Mouse (Mus musculus): Measurements from ENCODE around the gene Srrd.
"Not testable (repeated sequence)": the region's sequence is repeated elsewhere in the genome, so short reads cannot be mapped to it uniquely, and the experiment has no call there.

Srrd gene

DNA sequence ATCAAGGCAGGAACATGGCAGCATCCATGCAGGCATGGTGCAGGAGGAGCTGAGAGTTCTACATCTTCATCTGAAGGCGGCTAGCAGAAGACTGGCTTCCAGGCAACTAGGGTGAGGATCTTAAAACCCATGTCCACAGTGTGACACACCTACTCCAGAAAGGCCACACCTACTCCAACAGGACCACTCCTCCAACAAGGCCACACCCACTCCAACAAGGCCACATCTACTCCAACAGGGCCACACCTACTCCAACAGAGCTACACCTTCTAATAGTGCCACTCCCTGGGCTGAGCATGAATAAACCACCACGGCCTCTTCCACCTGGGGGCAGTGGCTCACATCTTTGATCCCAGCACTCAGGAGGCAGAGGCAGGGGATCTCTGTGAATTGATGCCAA is 23.5 kb downstream of the Srrd start:
- in situ Hi-C loops (cut with MboI, MseI) = not testable (repeated sequence)

GRCm38 (mm10) chr5:112317328-112317727 is 25.5 kb downstream of the Srrd start:
- in situ Hi-C loops (cut with MboI, MseI) = no loop called here

DNA sequence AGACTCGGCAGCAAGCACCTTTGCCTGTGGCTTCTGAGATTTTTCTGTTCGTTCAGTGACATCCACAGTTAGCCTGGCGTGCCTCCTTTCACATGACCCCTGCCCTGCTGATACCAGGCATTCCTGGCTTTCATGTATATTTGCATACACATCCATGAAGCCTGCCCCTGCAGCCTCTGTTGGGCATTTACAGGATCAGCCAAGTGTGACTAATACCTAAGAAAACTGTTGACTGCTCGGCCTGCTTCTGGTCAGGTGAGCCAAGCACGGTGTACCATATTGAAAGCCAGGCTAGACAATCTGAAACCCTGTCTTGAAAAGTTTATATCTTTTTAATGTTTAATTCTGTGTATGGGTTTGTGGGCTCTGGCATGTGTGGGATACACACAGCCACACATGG is 26.4 kb downstream of the Srrd start:
- in situ Hi-C loops (cut with MboI, MseI) = no loop called here

- in situ Hi-C loops (cut with MboI, MseI) = no loop called here
Measured at GRCm38 (mm10) chr5:112313222-112313885, 29.5 kb downstream of the Srrd start.

DNA sequence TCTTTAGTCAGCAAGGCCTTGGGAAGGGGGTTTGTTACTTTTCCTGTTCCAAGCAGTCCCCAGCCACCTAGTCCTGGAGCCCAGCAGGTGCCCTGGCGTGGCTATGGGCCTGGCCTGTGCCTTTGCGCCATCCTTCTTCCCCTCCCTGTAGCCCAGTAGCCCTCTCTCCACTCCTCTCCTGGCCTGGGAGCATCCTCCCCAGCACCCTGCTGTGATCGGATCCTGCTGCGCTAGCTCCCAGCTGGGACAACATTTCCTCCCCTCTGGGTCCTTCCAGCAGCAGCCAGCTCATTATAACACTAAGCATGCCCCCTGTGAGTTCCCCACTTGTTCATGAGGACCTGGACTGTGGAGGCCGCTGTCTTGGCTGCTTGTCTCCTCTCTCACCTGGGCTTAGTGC is 37.0 kb downstream of the Srrd start:
- in situ Hi-C loops (cut with MboI, MseI) = no loop called here

- in situ Hi-C loops (cut with MboI, MseI) = no loop called here
Measured at GRCm38 (mm10) chr5:112302310-112302709, 40.5 kb downstream of the Srrd start.

DNA sequence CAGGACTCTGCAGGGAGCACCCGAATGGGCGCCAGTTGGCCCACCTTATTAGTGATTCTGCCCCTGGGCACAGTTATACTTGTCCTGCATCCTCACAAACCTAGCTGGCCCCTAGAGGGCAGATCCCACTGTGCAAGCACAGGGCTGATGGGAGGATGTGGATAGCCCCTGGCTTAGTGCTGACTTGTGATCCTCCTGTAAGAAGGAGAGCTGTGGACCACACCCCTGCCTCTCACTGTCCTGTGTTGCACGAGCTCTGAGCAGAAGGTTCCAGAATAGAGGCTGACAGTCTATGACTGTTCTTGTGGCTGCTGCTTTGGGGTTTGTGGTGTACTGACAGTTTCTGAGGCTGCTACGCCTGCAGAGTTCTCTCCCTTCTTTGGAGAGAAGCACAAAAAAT is 41.1 kb downstream of the Srrd start:
- in situ Hi-C loops (cut with MboI, MseI) = no loop called here

DNA sequence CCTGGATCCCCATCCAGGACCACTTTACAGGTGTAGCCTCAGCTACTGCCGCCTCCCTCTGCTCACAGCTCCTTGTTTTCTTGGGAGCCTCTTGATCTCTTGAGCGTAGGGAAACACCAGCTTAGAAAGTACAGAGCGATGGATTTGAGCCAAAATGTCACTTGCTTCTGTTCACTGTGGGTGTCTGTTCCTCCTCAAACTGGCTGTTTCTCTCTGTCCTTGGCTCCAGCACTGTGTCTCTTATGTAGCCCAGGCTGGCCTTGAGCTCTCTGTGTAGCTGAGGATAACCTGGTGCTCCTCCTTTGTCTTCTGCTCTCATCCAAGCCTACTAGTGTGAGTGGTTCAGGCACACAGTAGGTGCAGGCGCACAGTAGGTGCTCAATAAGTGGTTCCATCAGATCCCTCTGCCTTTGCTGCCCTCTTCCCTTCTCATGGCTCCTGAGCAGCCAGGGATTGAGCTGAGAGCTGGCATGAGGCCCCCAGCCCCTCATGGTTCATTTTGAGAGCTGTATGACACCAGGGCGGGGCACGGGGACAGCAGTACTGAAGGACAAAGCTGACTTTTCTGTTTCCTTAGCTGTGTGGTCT is 42.0 kb downstream of the Srrd start:
- in situ Hi-C loops (cut with MboI, MseI) = no loop called here

DNA sequence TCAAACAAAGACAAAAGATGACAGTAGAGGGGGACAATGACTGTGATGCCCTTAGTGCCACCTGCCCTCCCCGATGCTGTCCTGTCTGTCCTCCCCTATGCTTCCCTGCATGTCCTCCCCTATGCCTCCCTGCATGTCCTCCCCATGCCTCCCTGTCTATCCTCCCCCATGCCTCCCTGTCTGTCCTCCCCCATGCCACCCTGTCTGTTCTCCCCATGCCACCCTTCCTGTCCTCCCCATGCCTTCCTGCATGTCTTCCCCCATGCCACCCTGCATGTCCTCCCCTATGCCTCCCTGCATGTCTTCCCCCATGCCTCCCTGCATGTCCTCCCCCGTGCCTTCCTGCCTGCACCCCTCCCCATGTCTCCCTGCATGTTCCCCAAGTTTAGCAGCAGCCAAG is 42.7 kb downstream of the Srrd start:
- in situ Hi-C loops (cut with MboI, MseI) = no loop called here

DNA sequence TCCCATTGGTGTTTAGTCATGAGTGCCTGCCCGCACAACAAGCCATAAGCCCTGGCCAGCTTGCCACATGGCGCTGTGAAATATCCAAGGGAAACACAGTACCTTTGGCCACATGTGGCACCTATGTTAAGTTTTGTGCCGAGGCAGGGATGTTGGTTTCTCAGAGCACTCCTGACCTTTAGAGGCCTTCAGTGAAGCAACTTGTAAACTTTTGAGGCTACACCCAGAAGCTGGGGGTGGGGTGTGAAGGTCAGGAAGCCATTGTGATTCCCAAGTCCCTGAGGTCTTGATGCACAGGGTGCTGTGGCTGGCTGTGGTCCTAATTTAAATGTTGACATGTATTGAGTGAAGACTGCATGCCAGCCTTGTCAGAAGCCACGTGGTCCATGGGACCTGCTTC is 43.4 kb downstream of the Srrd start:
- in situ Hi-C loops (cut with MboI, MseI) = no loop called here

- in situ Hi-C loops (cut with MboI, MseI) = no loop called here
Measured at GRCm38 (mm10) chr5:112298226-112298988, 44.4 kb downstream of the Srrd start.

DNA sequence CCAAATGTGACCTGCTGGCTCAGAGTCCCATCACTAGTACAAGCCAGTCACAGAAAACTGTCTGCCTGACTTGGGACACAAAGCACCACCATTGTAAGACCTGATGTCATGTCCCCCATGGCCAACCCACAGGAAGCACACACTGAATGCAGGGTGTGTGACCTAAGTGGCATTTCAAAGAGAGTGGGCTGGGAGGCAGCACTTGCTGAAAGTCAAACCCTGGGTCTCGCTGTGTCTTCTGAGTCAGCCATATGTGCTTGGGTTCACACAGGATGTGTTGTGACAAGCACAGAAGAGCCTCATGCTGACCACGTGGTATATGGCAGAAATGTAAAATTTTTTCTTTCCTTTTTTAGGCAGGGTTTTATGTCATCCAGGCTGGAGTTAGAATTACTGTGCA is 45.6 kb downstream of the Srrd start:
- in situ Hi-C loops (cut with MboI, MseI) = no loop called here

DNA sequence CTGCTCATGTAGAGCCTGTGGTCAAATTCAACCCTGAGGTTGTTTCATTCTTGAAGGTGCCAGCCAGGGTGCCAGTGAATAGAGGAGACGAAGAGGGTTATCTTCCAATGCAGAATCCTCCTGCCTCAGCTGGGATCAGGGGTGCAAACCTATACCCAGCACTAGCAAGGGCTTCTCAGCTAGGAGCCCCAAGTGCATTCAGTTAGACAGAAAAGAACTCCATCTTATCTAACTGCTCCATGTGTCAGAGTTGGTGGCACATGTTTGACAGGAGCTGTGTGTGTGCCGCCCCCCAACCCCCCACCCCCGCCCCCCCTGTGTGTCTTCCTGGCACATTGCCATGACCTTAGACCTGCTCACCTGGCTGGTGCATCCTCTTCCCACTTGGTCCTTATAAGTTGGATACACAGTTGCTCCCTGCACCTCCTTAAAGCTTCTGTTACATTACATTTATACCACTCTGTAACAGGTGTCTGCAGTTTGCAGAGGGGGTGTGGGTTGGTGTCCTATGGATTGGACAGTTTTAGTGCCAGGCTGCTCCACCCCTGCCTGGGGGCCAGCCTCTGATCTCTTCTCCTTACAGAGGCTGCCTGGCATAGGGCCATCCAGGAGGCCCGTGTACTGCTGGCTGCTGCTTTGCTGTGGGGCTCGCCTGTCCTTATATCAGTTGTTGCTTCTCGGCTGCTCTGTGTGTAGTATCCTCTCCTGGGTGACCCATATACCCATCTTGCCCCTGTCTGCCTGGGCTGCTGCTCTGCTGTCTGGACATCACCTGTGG is 46.2 kb downstream of the Srrd start:
- in situ Hi-C loops (cut with MboI, MseI) = no loop called here

- in situ Hi-C loops (cut with MboI, MseI) = no loop called here
Measured at GRCm38 (mm10) chr5:112295564-112295963, 47.3 kb downstream of the Srrd start.

GRCm38 (mm10) chr5:112295162-112295561 is 47.7 kb downstream of the Srrd start:
- in situ Hi-C loops (cut with MboI, MseI) = no loop called here

DNA sequence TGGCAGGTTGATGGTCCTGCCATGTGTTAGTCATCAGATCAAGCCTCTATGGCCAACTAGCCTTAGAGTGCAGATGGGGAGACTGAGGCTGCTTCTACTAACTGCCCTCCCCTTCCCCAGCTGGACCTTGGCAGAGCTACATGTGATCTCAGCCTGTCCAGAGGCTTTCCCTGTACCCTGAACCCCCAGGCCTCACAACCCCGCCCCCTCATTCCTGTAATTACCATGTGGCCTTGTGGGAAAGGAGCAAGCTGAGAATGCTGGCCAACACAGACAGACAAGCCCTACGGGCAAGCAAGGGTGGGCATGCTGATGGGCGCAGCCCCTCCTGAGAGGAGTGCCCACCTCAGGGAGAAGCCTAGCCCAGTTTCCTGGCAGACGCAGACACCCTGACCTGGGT is 48.1 kb downstream of the Srrd start:
- in situ Hi-C loops (cut with MboI, MseI) = no loop called here

- in situ Hi-C loops (cut with MboI, MseI) = no loop called here
Measured at GRCm38 (mm10) chr5:112293800-112294199, 49.0 kb downstream of the Srrd start.

GRCm38 (mm10) chr5:112292343-112292980 is 50.4 kb downstream of the Srrd start:
- in situ Hi-C loops (cut with MboI, MseI) = no loop called here

DNA sequence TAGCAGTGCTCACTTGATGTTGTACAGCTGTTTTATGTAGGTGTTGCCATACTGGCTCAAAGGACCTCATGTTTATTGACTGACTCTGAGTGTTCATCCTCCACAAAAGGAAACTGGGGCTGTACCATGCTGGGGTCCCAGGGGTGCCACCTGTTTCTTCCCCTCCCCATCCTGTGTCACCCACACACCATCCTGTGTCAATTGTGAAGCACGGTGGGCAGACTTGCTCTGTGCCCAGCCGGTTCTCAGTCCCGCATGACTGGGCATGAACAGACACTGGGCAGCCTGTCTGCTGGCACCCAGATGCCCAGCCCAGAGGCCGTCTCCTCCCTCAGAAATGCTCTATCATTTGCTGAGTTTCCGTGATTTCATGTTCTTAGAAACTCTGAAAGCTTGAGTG is 51.0 kb downstream of the Srrd start:
- in situ Hi-C loops (cut with MboI, MseI) = no loop called here

- in situ Hi-C loops (cut with MboI, MseI) = no loop called here
Measured at GRCm38 (mm10) chr5:112290536-112290880, 52.3 kb downstream of the Srrd start.

GRCm38 (mm10) chr5:112289819-112290535 is 52.9 kb downstream of the Srrd start:
- in situ Hi-C loops (cut with MboI, MseI) = no loop called here
